Mouse (Mus musculus) midbrain, embryonic 11.5 days (tissue): ENCODE data around the gene Crabp2. TPM values are rescaled to one million over a fixed set of nuclear protein-coding genes. Genes with fewer than 3 reads are reported as not detected.

Source experiments
- ATAC-seq: fragments of 200-750 bp; cut with Nextera tagmentation; 2 replicates; pipeline ENCODE4 v1.8.0; 2017; ENCODE audit warnings: moderate TSS enrichment, moderate library complexity; ENCODE audit not compliant: low FRiP score
- DNase-seq: peaks from one replicate; pipeline ENCODE4 v3.0.0; 2015; ENCODE audit warnings: low spot score; ENCODE audit errors: missing footprints
- H3K27ac ChIP-seq: fragments of 300-500 bp; sonication (generic); 2 replicates; pipeline ENCODE4 v1.5.1; 2014; ENCODE audit warnings: low read depth, low read length
- H3K27me3 ChIP-seq: fragments of 300-500 bp; sonication (generic); 2 replicates; pipeline ENCODE4 v1.6.1; 2014; ENCODE audit warnings: mild to moderate bottlenecking, low read length, moderate library complexity, mixed read lengths; ENCODE audit not compliant: control insufficient read depth, insufficient read depth
- H3K36me3 ChIP-seq: fragments of 300-500 bp; sonication (generic); 2 replicates; pipeline ENCODE4 v1.6.1; 2014; ENCODE audit warnings: mild to moderate bottlenecking, low read length, moderate library complexity, mixed read lengths; ENCODE audit not compliant: control insufficient read depth, insufficient read depth
- H3K4me1 ChIP-seq: fragments of 300-500 bp; sonication (generic); 2 replicates; pipeline ENCODE4 v1.6.1; 2014; ENCODE audit warnings: low read length; ENCODE audit not compliant: control insufficient read depth, insufficient read depth
- H3K4me2 ChIP-seq: fragments of 300-500 bp; sonication (generic); 2 replicates; pipeline ENCODE4 v1.6.1; 2014; ENCODE audit warnings: mild to moderate bottlenecking, moderate library complexity
- H3K4me3 ChIP-seq: fragments of 300-500 bp; sonication (generic); 2 replicates; pipeline ENCODE4 v1.5.1; 2014; ENCODE audit warnings: low read depth, low read length
- H3K9ac ChIP-seq: fragments of 300-500 bp; sonication (generic); 2 replicates; pipeline ENCODE4 v1.6.1; 2014; ENCODE audit warnings: low read length
- H3K9me3 ChIP-seq: fragments of 300-500 bp; sonication (generic); 2 replicates; pipeline ENCODE4 v1.6.1; 2016; ENCODE audit warnings: low read length; ENCODE audit not compliant: control insufficient read depth
- WGBS: fragments of 180-500 bp; shearing (Covaris S2); extraction: QIAGEN DNeasy Blood & Tissue Kit; methylation state at CpG from one replicate; pipeline ENCODE4 v1.1.7; 2014; 5-methylcytosine and 5-hydroxymethylcytosine counted together
- polyA plus RNA-seq: library from polyadenylated mRNA; unstranded; fragments of >200 nt; fragmentation: Nextera tagmentation; extraction: Ambion mirVana; gene quantifications from 2 replicates; pipeline ENCODE4 v1.2.1, GENCODE M21; 2014

Crabp2 gene
- polyA plus RNA-seq, 1 experiment from 2014 or later = 540 TPM

- H3K27ac ChIP-seq = no peak overlapping the region
- H3K27me3 ChIP-seq = no peaks in the 10 kb centered on the region; the same call in 1 of the 2 replicates
- no peak for DNase-seq
- no peak overlapping the region for H3K9ac ChIP-seq
- no peak overlapping the region for H3K4me3 ChIP-seq
- peaks cover 25% of the 10 kb centered on the region for H3K36me3 ChIP-seq
- H3K4me2 ChIP-seq = no peak overlapping the region
- ATAC-seq = no peak
- peaks cover 11% of the 10 kb centered on the region for H3K4me1 ChIP-seq
- 89% methylated on average over 4 of the region's 4 CpGs for WGBS
- no peaks in the 10 kb centered on the region for H3K9me3 ChIP-seq
Observed at GRCm38 (mm10) chr3:87935201-87935600, 13.3 kb upstream of the Crabp2 start.

GRCm38 (mm10) chr3:87935776-87936175, 12.7 kb upstream of the Crabp2 start:
- 97% methylated on average over 2 of the region's 2 CpGs for WGBS
- no peak overlapping the region for H3K9ac ChIP-seq
- H3K27ac ChIP-seq = no peak overlapping the region
- no peaks in the 10 kb centered on the region; the same call in 1 of the 2 replicates for H3K27me3 ChIP-seq
- no peak overlapping the region for H3K4me2 ChIP-seq
- peaks cover 25% of the 10 kb centered on the region for H3K36me3 ChIP-seq
- H3K4me3 ChIP-seq = no peak overlapping the region
- H3K4me1 ChIP-seq = peaks cover 9% of the 10 kb centered on the region
- no peaks in the 10 kb centered on the region for H3K9me3 ChIP-seq
- DNase-seq (peak; percentile 98), ATAC-seq (peak; percentile 44; the same call in 1 of the 2 replicates)

- WGBS = 57% methylated on average over 5 of the region's 5 CpGs
- Histone ChIP-seq H3K27me3 (no peaks in the 10 kb centered on the region), H3K36me3 (peaks cover 27% of the 10 kb centered on the region), H3K4me2 (no peak overlapping the region), H3K4me1 (peaks cover 15% of the 10 kb centered on the region), H3K27ac (no peak overlapping the region), H3K9me3 (no peaks in the 10 kb centered on the region), H3K4me3 (no peak overlapping the region), H3K9ac (no peak overlapping the region)
- DNase-seq = peak; percentile 81
- ATAC-seq = no peak
Observed at GRCm38 (mm10) chr3:87940611-87941010, 7.9 kb upstream of the Crabp2 start.

- Histone ChIP-seq H3K4me1 (peaks cover 34% of the 10 kb centered on the region), H3K27me3 (no peaks in the 10 kb centered on the region), H3K9ac (no peak overlapping the region), H3K9me3 (no peaks in the 10 kb centered on the region), H3K4me3 (no peak overlapping the region), H3K27ac (no peak overlapping the region), H3K4me2 (no peak overlapping the region), H3K36me3 (peaks cover 23% of the 10 kb centered on the region)
- DNase-seq = peak; percentile 60
- WGBS = 99% methylated on average over 2 of the region's 2 CpGs
- ATAC-seq = no peak
Observed at GRCm38 (mm10) chr3:87942471-87942870, 6.0 kb upstream of the Crabp2 start.

- peak; percentile 77 for DNase-seq
- no peak for ATAC-seq
- Histone ChIP-seq H3K4me2 (no peak overlapping the region), H3K4me1 (peaks cover 45% of the 10 kb centered on the region), H3K9ac (no peak overlapping the region), H3K4me3 (no peak overlapping the region), H3K27me3 (no peaks in the 10 kb centered on the region), H3K27ac (no peak overlapping the region), H3K9me3 (no peaks in the 10 kb centered on the region), H3K36me3 (peaks cover 18% of the 10 kb centered on the region)
- 87% methylated on average over 7 of the region's 7 CpGs for WGBS
Observed at GRCm38 (mm10) chr3:87943586-87943985, 4.9 kb upstream of the Crabp2 start.

- H3K4me2 ChIP-seq = peak overlapping the region; percentile 13; the same call in 1 of the 2 replicates
- DNase-seq (peak; percentile 90), ATAC-seq (peak; percentile 39; the same call in 1 of the 2 replicates)
- WGBS = 14% methylated on average over 4 of the region's 4 CpGs
- no peak overlapping the region for H3K4me3 ChIP-seq
- H3K4me1 ChIP-seq = peaks cover 56% of the 10 kb centered on the region
- peak overlapping the region; percentile 42 for H3K9ac ChIP-seq
- no peaks in the 10 kb centered on the region for H3K27me3 ChIP-seq
- H3K36me3 ChIP-seq = peaks cover 14% of the 10 kb centered on the region
- H3K9me3 ChIP-seq = no peaks in the 10 kb centered on the region
- H3K27ac ChIP-seq = peak overlapping the region; percentile 90
Observed at GRCm38 (mm10) chr3:87944838-87945600, 3.4 kb upstream of the Crabp2 start.

- H3K27ac ChIP-seq = peak overlapping the region; percentile 90
- H3K9me3 ChIP-seq = no peaks in the 10 kb centered on the region
- H3K4me1 ChIP-seq = peaks cover 63% of the 10 kb centered on the region
- no peaks in the 10 kb centered on the region for H3K27me3 ChIP-seq
- peak overlapping the region; percentile 13 for H3K4me2 ChIP-seq
- peaks cover 13% of the 10 kb centered on the region for H3K36me3 ChIP-seq
- WGBS = 1% methylated on average over 12 of the region's 12 CpGs
- H3K9ac ChIP-seq = peak overlapping the region; percentile 80
- no peak overlapping the region for H3K4me3 ChIP-seq
- DNase-seq (peak; percentile 90), ATAC-seq (no peak)
Observed at GRCm38 (mm10) chr3:87945781-87946540, 2.5 kb upstream of the Crabp2 start.

- Histone ChIP-seq H3K4me1 (peaks cover 68% of the 10 kb centered on the region), H3K27ac (peak overlapping the region; percentile 90), H3K9me3 (no peaks in the 10 kb centered on the region), H3K9ac (peak overlapping the region; percentile 80), H3K36me3 (peaks cover 9% of the 10 kb centered on the region), H3K27me3 (no peaks in the 10 kb centered on the region), H3K4me3 (no peak overlapping the region), H3K4me2 (no peak overlapping the region)
- ATAC-seq = no peak
- WGBS = 6% methylated on average over 1 of the region's 1 CpGs
- DNase-seq = peak; percentile 92
Observed at GRCm38 (mm10) chr3:87946541-87946860, 2.0 kb upstream of the Crabp2 start.
